In genomic region chr12:25210597-25210996, GRCm38 (mm10) we compare ENCODE assay signal across 22 mouse cellular contexts.
A peak's percentile ranks its signal among the peaks of the same experiment; 100 is the strongest.
DNase-seq lines count a peak whose midpoint lies in the region; ATAC-seq and TF ChIP-seq lines count a peak whose summit lies in the region.
"Had no signal": no experiment of that assay in that cellular context is flagged by ENCODE, and none has a peak within 500 bp of the region (broad histone marks: within the 10 kb centered on the region; RNA-seq: fewer than 3 reads in every experiment).

No protein-coding gene starts in this region.

- H3K4me1 ChIP-seq in CH12.LX (ENCODE audit: control insufficient read depth in 1 of 2, insufficient read depth in 2 of 2) = peaks cover 45 to 73% of the 10 kb centered on the region in 2 experiments
- H3K4me1 ChIP-seq in embryonic facial prominence, embryonic 10.5 days = peaks cover 40% of the 10 kb centered on the region

- no peak for TF ChIP-seq RAD21 in CH12.LX (IDR thresholded peaks at IDR 0.05; ENCODE audit: low read depth, low read length)

- no peak for TF ChIP-seq POLR2A in CH12.LX (IDR thresholded peaks at IDR 0.05; ENCODE audit: low read depth, low read length)

- H3K27me3 ChIP-seq in CH12.LX (replicated peaks) = peaks cover 1% of the 10 kb centered on the region
- H3K27me3 ChIP-seq in embryonic facial prominence, embryonic 10.5 days (replicated peaks; ENCODE audit: low read depth, poor library complexity, severe bottlenecking) = no peaks in the 10 kb centered on the region; the same call in 1 of the 2 replicates
- H3K27me3 ChIP-seq: Patski had no signal

- in situ Hi-C loops in CH12.LX (cut with MboI; ENCODE audit: low pct_ligation_motif_present, low pct_unique_long_range_greater_than_20kb, low sequenced_read_pairs) = loop anchor here (5.0 to 25.0 kb wide), 2 partner anchors 97 to 227 kb away; no protein-coding TSS in a partner anchor

- peak; percentile 53 for TF ChIP-seq EP300 in CH12.LX (IDR thresholded peaks at IDR 0.05; ENCODE audit: low read length)

- dilution Hi-C loops in CH12.LX (cut with MboI; ENCODE audit: extremely low pct_ligation_motif_present, extremely low pct_unique_long_range_greater_than_20kb, low sequenced_read_pairs) = no loop called here

- WGBS in embryonic facial prominence, embryonic 10.5 days = 83% methylated on average over 3 of the region's 3 CpGs

- H3K4me3 ChIP-seq in CH12.LX (replicated peaks in 1 of 3; ENCODE audit: low read depth in 2 of 3, low read length in 2 of 3, poor library complexity in 1 of 3) = no peak overlapping the region
- H3K4me3 ChIP-seq in embryonic facial prominence, embryonic 10.5 days = no peak overlapping the region

- no peak overlapping the region for H3K9ac ChIP-seq in CH12.LX (ENCODE audit: insufficient read depth, low read depth)

- DNase-seq in A20 (ENCODE audit: low read depth, low spot score) (peak; percentile 61), CH12.LX (ENCODE audit: extremely low read depth) (no peak)
- DNase-seq in embryonic facial prominence, embryonic 10.5 days (ENCODE audit: low spot score) = no peak
- DNase-seq in embryo, embryonic 10.5 days (ENCODE audit: low spot score) = no peak
- DNase-seq in ovary, postnatal 10 days (ENCODE audit: low spot score) = no peak
- DNase-seq: adrenal gland, adult 2 months; adrenal gland, adult 8-10 months; adrenal gland, postnatal 10 days; adrenal gland, postnatal 14 days; adrenal gland, postnatal 25 days; adrenal gland, postnatal 36 days; B cell, adult 2 months; cerebellum, adult 11 months; cerebellum, adult 11-12 months; cerebellum, adult 18-20 months; cerebellum, adult 2 months; cerebellum, adult 8-10 months had no signal

- H3K4me2 ChIP-seq in CH12.LX (ENCODE audit: insufficient read depth, low read depth, poor library complexity, severe bottlenecking) = no peak overlapping the region

- ATAC-seq in megakaryocyte, adult 5-6 weeks (ENCODE audit: poor library complexity, severe bottlenecking) = no peak
- ATAC-seq: activated CD4-positive, CD25-positive, alpha-beta regulatory T cell, adult 4 months; CD4-positive, CD25-positive, alpha-beta regulatory T cell, adult 4 months; Patski had no signal

- H3K9me3 ChIP-seq in CH12.LX (replicated peaks; ENCODE audit: low read length) = peaks cover 5% of the 10 kb centered on the region
- no peaks in the 10 kb centered on the region for H3K9me3 ChIP-seq in embryonic facial prominence, embryonic 10.5 days

- H3K36me3 ChIP-seq in CH12.LX (replicated peaks in 1 of 2; ENCODE audit: control insufficient read depth in 1 of 2, insufficient read depth in 1 of 2, low read length in 1 of 2) = no peaks in the 10 kb centered on the region
- H3K36me3 ChIP-seq in embryonic facial prominence, embryonic 10.5 days (replicated peaks) = no peaks in the 10 kb centered on the region
- H3K36me3 ChIP-seq: G1E had no signal

- H3K79me2 ChIP-seq in CH12.LX (replicated peaks; ENCODE audit: control insufficient read depth, extremely low read depth, insufficient read depth, poor library complexity, severe bottlenecking) = no peaks in the 10 kb centered on the region

- no peak for TF ChIP-seq CTCF in CH12.LX (conservative IDR thresholded peaks at IDR 0.05 in 1 of 2, IDR thresholded peaks at IDR 0.05 in 1 of 2; ENCODE audit: low read depth in 2 of 2, low read length in 2 of 2)

- H3K27ac ChIP-seq in CH12.LX (ENCODE audit: insufficient read depth, low read depth) = no peak overlapping the region
- 0 out of 2 replicates have a peak overlapping the region, but pooled peaks have one; percentile 1 for H3K27ac ChIP-seq in embryonic facial prominence, embryonic 10.5 days (replicated peaks)

TF ChIP-seq in CH12.LX, 34 proteins besides CTCF, POLR2A, EP300 and RAD21:
- peak; percentile 51; the same call in 1 of the 2 replicates for TF ChIP-seq IRF4 (IDR thresholded peaks at IDR 0.05; ENCODE audit: low read depth, low read length)
- no peak for TF ChIP-seq HCFC1 (IDR thresholded peaks at IDR 0.05; ENCODE audit: low read depth, low read length)
- TF ChIP-seq ETS1 (conservative IDR thresholded peaks at IDR 0.05; ENCODE audit: low read depth, low read length) = peak; percentile 45
- TF ChIP-seq MAFK (IDR thresholded peaks at IDR 0.05; ENCODE audit: insufficient replicate concordance, low read length) = 0 out of 2 replicates have a peak, but pooled peaks have one; percentile 39
- TF ChIP-seq ZC3H11A (IDR thresholded peaks at IDR 0.05; ENCODE audit: low read depth, low read length) = no peak
- TF ChIP-seq MXI1 (IDR thresholded peaks at IDR 0.05; ENCODE audit: low read depth, low read length) = no peak
- TF ChIP-seq BHLHE40 (IDR thresholded peaks at IDR 0.05; ENCODE audit: low read depth, low read length) = peak; percentile 55; the same call in 1 of the 2 replicates
- TF ChIP-seq TCF12 (IDR thresholded peaks at IDR 0.05; ENCODE audit: low read depth, low read length) = peak; percentile 80
- no peak for TF ChIP-seq CHD1 (IDR thresholded peaks at IDR 0.05; ENCODE audit: low read depth, low read length)
- TF ChIP-seq RCOR1 (conservative IDR thresholded peaks at IDR 0.05; ENCODE audit: low read depth, low read length) = 0 out of 2 replicates have a peak, but pooled peaks have one; percentile 52
- no peak for TF ChIP-seq PAX5 (IDR thresholded peaks at IDR 0.05; ENCODE audit: low read length)
- TF ChIP-seq ZNF384 (IDR thresholded peaks at IDR 0.05; ENCODE audit: low read depth, low read length) = peak; percentile 6; the same call in 1 of the 2 replicates
